Comparison of ENCODE assay signal across 34 mouse cellular contexts in the genomic region with DNA sequence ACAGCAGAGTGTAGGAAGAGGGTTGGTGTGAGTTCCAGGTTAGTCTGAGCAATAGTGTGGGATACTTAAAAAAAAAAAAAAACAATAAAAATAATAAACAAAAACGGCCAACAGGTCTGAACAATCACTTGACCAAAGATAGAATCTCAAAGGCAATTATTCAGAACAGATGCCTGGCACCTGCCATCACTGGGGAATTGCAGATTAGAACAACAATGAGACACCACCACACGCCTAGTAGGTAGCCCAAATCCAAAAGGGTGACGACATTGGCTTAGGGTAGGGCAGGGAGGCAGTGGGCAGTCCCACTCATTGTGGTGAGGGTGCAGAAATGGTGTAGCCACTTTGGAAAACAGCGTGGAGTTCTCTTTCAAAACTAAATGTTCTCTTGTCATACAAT. TPM values are rescaled to one million over a fixed set of nuclear protein-coding genes. Genes with fewer than 3 reads are reported as not detected.
DNase-seq lines count a peak whose midpoint lies in the region; ATAC-seq lines count a peak whose summit lies in the region.
"Had no signal": no experiment of that assay in that cellular context is flagged by ENCODE, and none has a peak within 500 bp of the region (broad histone marks: within the 10 kb centered on the region; RNA-seq: fewer than 3 reads in every experiment).

No protein-coding gene starts in this region.

- H3K4me3 ChIP-seq in liver, embryonic 13.5 days (replicated peaks): no peak overlapping the region
- no peak overlapping the region for H3K4me3 ChIP-seq in liver, embryonic 15.5 days (replicated peaks)
- H3K4me3 ChIP-seq: embryonic facial prominence, embryonic 12.5 days; forebrain, embryonic 10.5 days; forebrain, embryonic 15.5 days; heart, adult 2 months; heart, embryonic 12.5 days; neural tube, embryonic 12.5 days had no signal

- no peaks in the 10 kb centered on the region for H3K9me3 ChIP-seq in liver, embryonic 13.5 days (replicated peaks)
- no peaks in the 10 kb centered on the region for H3K9me3 ChIP-seq in liver, embryonic 15.5 days (replicated peaks)
- H3K9me3 ChIP-seq: embryonic facial prominence, embryonic 12.5 days; forebrain, embryonic 10.5 days; forebrain, embryonic 15.5 days; heart, embryonic 12.5 days; neural tube, embryonic 12.5 days had no signal

- WGBS in liver, embryonic 13.5 days (ENCODE audit: insufficient replicate concordance): 60% methylated on average over 4 of the region's 4 CpGs
- 59% methylated on average over 4 of the region's 4 CpGs for WGBS in liver, embryonic 15.5 days (ENCODE audit: insufficient replicate concordance)

- peak overlapping the region; percentile 90; the same call in 1 of the 2 replicates for H3K27ac ChIP-seq in liver, embryonic 13.5 days
- H3K27ac ChIP-seq in liver, embryonic 15.5 days (replicated peaks): peak overlapping the region; percentile 84
- H3K27ac ChIP-seq: embryonic facial prominence, embryonic 12.5 days; forebrain, embryonic 10.5 days; forebrain, embryonic 15.5 days; heart, adult 2 months; hindbrain, embryonic 14.5 days; neural tube, embryonic 12.5 days had no signal

- DNase-seq in liver, embryonic 13.5 days: no peak
- no peak for DNase-seq in liver
- DNase-seq in ZHBTc4 (ENCODE audit: low read depth, low spot score): peak; percentile 50
- no peak for DNase-seq in urinary bladder, postnatal 10 days (ENCODE audit: low spot score)
- DNase-seq in kidney, adult 11 months: no peak
- no peak for DNase-seq in yolk sac, embryonic 10.5 days (ENCODE audit: low spot score)
- DNase-seq: cerebellum, adult 11 months; cerebellum, adult 9-10 months; embryo, embryonic 11 days; heart, adult 2 months; kidney, postnatal 14 days; layer of hippocampus, adult 9-11 months; right cerebral cortex, postnatal 4 days had no signal

- H3K27me3 ChIP-seq in liver, embryonic 13.5 days: no peaks in the 10 kb centered on the region
- no peaks in the 10 kb centered on the region for H3K27me3 ChIP-seq in liver, embryonic 15.5 days
- H3K27me3 ChIP-seq: embryonic facial prominence, embryonic 12.5 days; forebrain, embryonic 15.5 days; heart, embryonic 12.5 days; neural tube, embryonic 12.5 days had no signal

- H3K36me3 ChIP-seq in liver, embryonic 13.5 days: no peaks in the 10 kb centered on the region
- H3K36me3 ChIP-seq in liver, embryonic 15.5 days (replicated peaks): no peaks in the 10 kb centered on the region
- H3K36me3 ChIP-seq: embryonic facial prominence, embryonic 12.5 days; forebrain, embryonic 10.5 days; forebrain, embryonic 15.5 days; heart, embryonic 12.5 days; neural tube, embryonic 12.5 days had no signal

- no peak for ATAC-seq in liver, embryonic 13.5 days (ENCODE audit: low read depth)
- no peak for ATAC-seq in liver, embryonic 15.5 days (ENCODE audit: insufficient read depth)
- ATAC-seq: activated CD4-positive, CD25-positive, alpha-beta regulatory T cell, adult 4 months; CD4-positive, CD25-positive, alpha-beta regulatory T cell, adult 4 months; forebrain, embryonic 15.5 days; intestine, postnatal 0 days; lung, postnatal 0 days; midbrain, embryonic 16.5 days had no signal

- no peak overlapping the region for H3K4me2 ChIP-seq in liver, embryonic 13.5 days
- H3K4me2 ChIP-seq in liver, embryonic 15.5 days: no peak overlapping the region
- H3K4me2 ChIP-seq: embryonic facial prominence, embryonic 12.5 days; forebrain, embryonic 15.5 days; heart, embryonic 12.5 days; hindbrain, embryonic 14.5 days; midbrain, embryonic 11.5 days; neural tube, embryonic 12.5 days had no signal

- H3K4me1 ChIP-seq in liver, embryonic 13.5 days (replicated peaks): peaks cover 77% of the 10 kb centered on the region
- H3K4me1 ChIP-seq in liver, embryonic 15.5 days (replicated peaks): peaks cover 81% of the 10 kb centered on the region

- H3K9ac ChIP-seq in liver, embryonic 13.5 days: no peak overlapping the region
- no peak overlapping the region for H3K9ac ChIP-seq in liver, embryonic 15.5 days
- H3K9ac ChIP-seq: embryonic facial prominence, embryonic 12.5 days; forebrain, embryonic 15.5 days; heart, embryonic 12.5 days; hindbrain, embryonic 14.5 days; neural tube, embryonic 12.5 days had no signal

RNA-seq across cellular contexts. Expression of a gene that starts 3.8 kb away (rescaled TPM):
- polyA plus RNA-seq in liver, embryonic 13.5 days (2015; fragmentation: Nextera tagmentation; extraction: Ambion mirVana): 297 and 306 TPM in 2 replicates
- 377 and 446 TPM in 2 replicates for polyA plus RNA-seq in liver, embryonic 15.5 days (2015; fragmentation: Nextera tagmentation; extraction: Ambion mirVana)

RNA-seq across cellular contexts. Expression of a gene that starts 9.1 kb away (rescaled TPM):
- polyA plus RNA-seq in liver, embryonic 13.5 days (2015; fragmentation: Nextera tagmentation; extraction: Ambion mirVana): 0.61 TPM in 1 of 2 replicates, not detected in the other
- polyA plus RNA-seq in liver, embryonic 15.5 days (2015; fragmentation: Nextera tagmentation; extraction: Ambion mirVana): 0.54 and 0.78 TPM in 2 replicates
- polyA plus RNA-seq: activated CD4-positive, CD25-positive, alpha-beta regulatory T cell, adult 4 months; adrenal gland, adult 2 months; CD4-positive, CD25-positive, alpha-beta regulatory T cell, adult 4 months; embryonic facial prominence, embryonic 12.5 days; forebrain, embryonic 10.5 days; heart, adult 2 months; heart, embryonic 12.5 days; hindbrain, embryonic 14.5 days; intestine, postnatal 0 days; kidney, embryonic 14.5 days; spleen, adult 2 months; testis, adult 2 months had no signal

RNA-seq across cellular contexts. Expression of a gene that starts 18.1 kb away (rescaled TPM):
- 1.5 and 1.8 TPM in 2 replicates for polyA plus RNA-seq in liver, embryonic 13.5 days (2015; fragmentation: Nextera tagmentation; extraction: Ambion mirVana)
- 1.9 and 2.1 TPM in 2 replicates for polyA plus RNA-seq in liver, embryonic 15.5 days (2015; fragmentation: Nextera tagmentation; extraction: Ambion mirVana)
- polyA plus RNA-seq: testis, adult 2 months had no signal

RNA-seq across cellular contexts. Expression of a gene that starts 43.0 kb away (rescaled TPM):
- polyA plus RNA-seq in liver, embryonic 13.5 days (2015; fragmentation: Nextera tagmentation; extraction: Ambion mirVana): not detected in 2 replicates
- polyA plus RNA-seq in liver, embryonic 15.5 days (2015; fragmentation: Nextera tagmentation; extraction: Ambion mirVana): 0.13 TPM in 1 of 2 replicates, not detected in the other
- polyA plus RNA-seq: activated CD4-positive, CD25-positive, alpha-beta regulatory T cell, adult 4 months; CD4-positive, CD25-positive, alpha-beta regulatory T cell, adult 4 months; forebrain, embryonic 10.5 days; forebrain, embryonic 15.5 days; frontal cortex, adult 2 months; heart, adult 2 months; heart, postnatal 0 days; hindbrain, embryonic 14.5 days; kidney, embryonic 14.5 days; limb, embryonic 11.5 days; liver, adult 2 months; midbrain, embryonic 11.5 days; midbrain, embryonic 16.5 days had no signal

RNA-seq across cellular contexts. Expression of a gene that starts 50.0 kb away (rescaled TPM):
- polyA plus RNA-seq in liver, embryonic 13.5 days (2015; fragmentation: Nextera tagmentation; extraction: Ambion mirVana): 3.4 and 4.3 TPM in 2 replicates
- polyA plus RNA-seq in liver, embryonic 15.5 days (2015; fragmentation: Nextera tagmentation; extraction: Ambion mirVana): 17.6 and 29.3 TPM in 2 replicates
- polyA plus RNA-seq: activated CD4-positive, CD25-positive, alpha-beta regulatory T cell, adult 4 months; adrenal gland, adult 2 months; CD4-positive, CD25-positive, alpha-beta regulatory T cell, adult 4 months; liver, adult 2 months; testis, adult 2 months had no signal
